In genomic region chr5:114378936-114379335, GRCm38 (mm10) we compare ENCODE assay signal across 8 mouse cellular contexts. TPM values are rescaled to one million over a fixed set of nuclear protein-coding genes. Genes with fewer than 3 reads are reported as not detected.
DNase-seq lines count a peak whose midpoint lies in the region; ATAC-seq and TF ChIP-seq lines count a peak whose summit lies in the region.

No protein-coding gene starts in this region.

- peak overlapping the region; percentile 73 to 76 for H3K4me3 ChIP-seq in heart, embryonic 14.5 days (ENCODE audit: control insufficient read depth in 1 of 2, insufficient read depth in 1 of 2, low read depth in 1 of 2, low read length in 2 of 2)
- H3K4me3 ChIP-seq in forebrain, embryonic 10.5 days, result peak overlapping the region; percentile 99
- H3K4me3 ChIP-seq in limb, embryonic 14.5 days (replicated peaks; ENCODE audit: low read length), result peak overlapping the region; percentile 89
- H3K4me3 ChIP-seq in neural tube, embryonic 12.5 days, result peak overlapping the region; percentile 86

- 53% methylated on average over 6 of the region's 6 CpGs for WGBS in heart, embryonic 14.5 days
- WGBS in forebrain, embryonic 10.5 days, result 27% methylated on average over 6 of the region's 6 CpGs
- 60% methylated on average over 6 of the region's 6 CpGs for WGBS in limb, embryonic 14.5 days
- WGBS in neural tube, embryonic 12.5 days, result 64% methylated on average over 6 of the region's 6 CpGs

- peak overlapping the region in 1 of 2 experiments; percentile 86; a peak in 2 of 4 replicates for H3K27ac ChIP-seq in heart, embryonic 14.5 days (replicated peaks in 1 of 2; ENCODE audit: control insufficient read depth in 1 of 2, insufficient read depth in 1 of 2, low read depth in 2 of 2, low read length in 2 of 2)
- peak overlapping the region; percentile 97 for H3K27ac ChIP-seq in forebrain, embryonic 10.5 days
- 0 out of 2 replicates have a peak overlapping the region, but pooled peaks have one; percentile 10 for H3K27ac ChIP-seq in limb, embryonic 14.5 days (replicated peaks; ENCODE audit: low read depth, low read length)
- H3K27ac ChIP-seq in neural tube, embryonic 12.5 days, result no peak overlapping the region

- no peaks in the 10 kb centered on the region for H3K9me3 ChIP-seq in heart, embryonic 14.5 days (ENCODE audit: control insufficient read depth, low read length)
- no peaks in the 10 kb centered on the region for H3K9me3 ChIP-seq in forebrain, embryonic 10.5 days
- H3K9me3 ChIP-seq in limb, embryonic 14.5 days (ENCODE audit: control insufficient read depth, low read length), result no peaks in the 10 kb centered on the region
- H3K9me3 ChIP-seq in neural tube, embryonic 12.5 days, result no peaks in the 10 kb centered on the region

- H3K27me3 ChIP-seq in heart, embryonic 14.5 days (ENCODE audit: control insufficient read depth, insufficient read depth, low read length), result no peaks in the 10 kb centered on the region
- no peaks in the 10 kb centered on the region for H3K27me3 ChIP-seq in forebrain, embryonic 10.5 days (ENCODE audit: poor library complexity, severe bottlenecking)
- no peaks in the 10 kb centered on the region for H3K27me3 ChIP-seq in limb, embryonic 14.5 days (ENCODE audit: control insufficient read depth, insufficient read depth, low read length)
- H3K27me3 ChIP-seq in neural tube, embryonic 12.5 days (replicated peaks), result no peaks in the 10 kb centered on the region

- H3K4me1 ChIP-seq in heart, embryonic 14.5 days (ENCODE audit: control insufficient read depth in 2 of 2, insufficient read depth in 2 of 2, low read length in 2 of 2), result peaks cover 33 to 64% of the 10 kb centered on the region in 2 experiments
- peaks cover 55% of the 10 kb centered on the region for H3K4me1 ChIP-seq in forebrain, embryonic 10.5 days
- H3K4me1 ChIP-seq in limb, embryonic 14.5 days (ENCODE audit: control insufficient read depth, insufficient read depth, low read length), result peaks cover 26% of the 10 kb centered on the region
- peaks cover 48% of the 10 kb centered on the region for H3K4me1 ChIP-seq in neural tube, embryonic 12.5 days

- peaks cover 32% of the 10 kb centered on the region for H3K36me3 ChIP-seq in heart, embryonic 14.5 days (ENCODE audit: control insufficient read depth, insufficient read depth, low read length)
- peaks cover 36% of the 10 kb centered on the region for H3K36me3 ChIP-seq in forebrain, embryonic 10.5 days (replicated peaks)
- peaks cover 30% of the 10 kb centered on the region for H3K36me3 ChIP-seq in limb, embryonic 14.5 days (ENCODE audit: control insufficient read depth, insufficient read depth, low read length)
- H3K36me3 ChIP-seq in neural tube, embryonic 12.5 days, result peaks cover 26% of the 10 kb centered on the region

- DNase-seq in heart, adult 9 months (ENCODE audit: low spot score in 2 of 2), result no peak
- DNase-seq in forebrain, embryonic 10.5 days (ENCODE audit: extremely low spot score, low spot score), result no peak
- DNase-seq in limb, embryonic 14.5 days (ENCODE audit: low spot score), result no peak
- DNase-seq in urinary bladder, adult 2 months (ENCODE audit: low spot score), result no peak
- DNase-seq in ovary, postnatal 14 days (ENCODE audit: low spot score), result no peak

- no peak for TF ChIP-seq POLR2A in limb, embryonic 14.5 days (IDR thresholded peaks at IDR 0.05; ENCODE audit: borderline replicate concordance, extremely low read depth, insufficient read depth, insufficient read length)

- peak overlapping the region; percentile 84 for H3K9ac ChIP-seq in heart, embryonic 14.5 days (ENCODE audit: low read length)
- peak overlapping the region; percentile 95 for H3K9ac ChIP-seq in limb, embryonic 14.5 days (ENCODE audit: low read depth, low read length, severe bottlenecking)
- H3K9ac ChIP-seq in neural tube, embryonic 12.5 days, result peak overlapping the region; percentile 91

- ATAC-seq in heart, embryonic 14.5 days (ENCODE audit: insufficient number of reproducible peaks, insufficient read depth, low FRiP score, low read depth), result no peak
- no peak for ATAC-seq in limb, embryonic 14.5 days (ENCODE audit: low FRiP score, low read depth)
- ATAC-seq in neural tube, embryonic 12.5 days (ENCODE audit: low FRiP score, low read depth), result no peak
- ATAC-seq in monocyte, adult 5-6 weeks (replicated peaks; ENCODE audit: insufficient number of reproducible peaks, low FRiP score, low TSS enrichment, poor library complexity, severe bottlenecking), result no peak

- H3K4me2 ChIP-seq in heart, embryonic 14.5 days (ENCODE audit: low read length), result peak overlapping the region; percentile 95
- H3K4me2 ChIP-seq in limb, embryonic 14.5 days (replicated peaks; ENCODE audit: low read depth, low read length, severe bottlenecking), result peak overlapping the region; percentile 89
- H3K4me2 ChIP-seq in neural tube, embryonic 12.5 days (replicated peaks), result peak overlapping the region; percentile 87

RNA-seq across cellular contexts. Expression of gene Kctd10, which starts 1.4 kb away (rescaled TPM):
- 104 and 106 TPM in 2 replicates for polyA plus RNA-seq in heart, embryonic 14.5 days (2014; fragmentation: Nextera tagmentation; extraction: Ambion mirVana)
- polyA plus RNA-seq in forebrain, embryonic 10.5 days (2016; fragmentation: Nextera tagmentation; extraction: Ambion mirVana), result 87.2 and 90.2 TPM in 2 replicates
- polyA plus RNA-seq in limb, embryonic 14.5 days (2012; rRNA removed), result 89.4 and 93.1 TPM in 2 replicates
- polyA plus RNA-seq in limb, embryonic 14.5 days (2014; fragmentation: Nextera tagmentation; extraction: Ambion mirVana), result 103 and 105 TPM in 2 replicates
- polyA plus RNA-seq in neural tube, embryonic 12.5 days (2016; fragmentation: Nextera tagmentation; extraction: Ambion mirVana), result 93.2 and 99.8 TPM in 2 replicates
- 86.5 to 90.0 TPM (median 87.5 TPM) in 3 replicates for total RNA-seq in monocyte, adult 5-6 weeks (2017)
- polyA plus RNA-seq in urinary bladder, adult 2 months (2012; rRNA removed), result 134 and 142 TPM in 2 replicates

RNA-seq across cellular contexts. Expression of gene Ube3b, which starts 1.5 kb away (rescaled TPM):
- polyA plus RNA-seq in heart, embryonic 14.5 days (2014; fragmentation: Nextera tagmentation; extraction: Ambion mirVana), result 51.1 and 53.0 TPM in 2 replicates
- polyA plus RNA-seq in forebrain, embryonic 10.5 days (2016; fragmentation: Nextera tagmentation; extraction: Ambion mirVana), result 49.4 and 51.3 TPM in 2 replicates
- 57.6 and 78.4 TPM in 2 replicates for polyA plus RNA-seq in limb, embryonic 14.5 days (2012; rRNA removed)
- 51.2 and 56.4 TPM in 2 replicates for polyA plus RNA-seq in limb, embryonic 14.5 days (2014; fragmentation: Nextera tagmentation; extraction: Ambion mirVana)
- polyA plus RNA-seq in neural tube, embryonic 12.5 days (2016; fragmentation: Nextera tagmentation; extraction: Ambion mirVana), result 53.8 and 55.0 TPM in 2 replicates
- total RNA-seq in monocyte, adult 5-6 weeks (2017), result 22.0 to 38.0 TPM (median 27.7 TPM) in 3 replicates
- polyA plus RNA-seq in urinary bladder, adult 2 months (2012; rRNA removed), result 35.2 and 38.5 TPM in 2 replicates
